Mouse (Mus musculus): ENCODE measurements around the gene Gatb.

Gatb gene

DNA sequence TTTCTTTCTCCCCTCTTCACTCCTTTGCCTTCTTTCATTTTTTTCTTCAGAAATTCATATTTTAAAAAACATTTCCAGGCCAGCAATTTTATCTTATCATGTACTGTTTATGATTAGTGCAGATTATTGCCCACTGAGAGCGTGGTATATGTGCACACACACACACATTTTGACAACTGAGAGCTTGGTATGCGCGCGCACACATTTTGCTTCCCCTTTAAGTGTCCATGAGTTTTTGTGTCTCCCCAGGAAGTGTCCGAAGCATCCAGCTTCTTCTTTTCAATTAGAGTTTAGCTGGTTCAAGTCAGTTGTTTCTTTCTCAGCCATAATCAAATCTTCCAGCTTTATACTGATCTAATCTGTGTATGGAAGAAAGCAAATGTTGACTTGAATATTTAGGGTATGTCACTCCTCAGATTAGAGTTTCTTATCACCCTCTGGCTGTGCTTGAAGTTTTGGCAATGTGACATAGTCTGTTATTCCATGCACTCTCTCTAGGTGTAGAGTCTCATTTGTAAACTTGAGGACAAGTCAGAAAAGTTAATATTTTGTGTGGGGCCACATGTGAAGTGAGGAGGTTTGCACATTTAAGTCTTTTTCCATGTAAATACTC is 18.8 kb downstream of the Gatb start:
- DNase-seq (ENCODE audit: extremely low read depth, low read depth, low spot score): no peak

DNA sequence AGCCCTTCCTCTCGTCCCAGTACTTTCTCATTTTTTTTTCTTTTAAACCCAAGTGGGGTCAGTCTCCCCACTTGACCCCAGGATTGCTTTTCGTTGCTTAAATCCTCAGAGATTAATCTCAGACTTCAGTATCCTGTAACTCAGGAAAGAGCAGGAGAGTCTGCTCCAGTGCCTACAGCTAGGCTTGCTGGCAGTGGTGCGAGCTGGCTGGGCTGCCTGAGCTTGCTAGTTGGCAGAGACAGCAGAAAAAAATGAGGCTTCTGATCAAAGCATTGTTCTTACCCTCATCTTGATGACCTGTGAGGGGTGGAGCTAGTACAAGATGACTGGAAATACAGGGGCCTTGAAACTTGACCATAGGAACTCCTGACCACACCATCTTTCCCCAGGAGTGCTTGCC is 20.5 kb downstream of the Gatb start:
- peak; percentile 76 for DNase-seq (ENCODE audit: extremely low read depth, low read depth, low spot score)

DNA sequence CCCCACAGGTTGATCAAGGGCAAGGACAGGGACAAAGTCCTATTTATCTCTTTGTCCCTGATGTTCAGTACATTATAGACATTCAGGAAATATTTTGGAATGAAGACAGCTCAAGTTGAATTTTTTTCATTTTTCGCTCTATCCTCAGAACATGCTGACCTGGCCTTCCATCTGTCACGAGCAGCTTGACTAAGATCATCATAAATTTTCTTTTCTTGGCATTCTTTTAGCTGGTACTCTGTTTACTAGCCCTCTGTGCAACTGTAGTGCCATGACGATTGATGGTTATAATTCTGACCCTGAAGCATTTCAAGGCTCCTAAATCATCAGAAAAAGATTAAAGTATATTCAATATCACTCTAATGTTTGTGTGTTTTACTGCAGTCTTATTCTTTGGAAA is 25.6 kb downstream of the Gatb start:
- no peak for DNase-seq (ENCODE audit: extremely low read depth, low read depth, low spot score)

DNA sequence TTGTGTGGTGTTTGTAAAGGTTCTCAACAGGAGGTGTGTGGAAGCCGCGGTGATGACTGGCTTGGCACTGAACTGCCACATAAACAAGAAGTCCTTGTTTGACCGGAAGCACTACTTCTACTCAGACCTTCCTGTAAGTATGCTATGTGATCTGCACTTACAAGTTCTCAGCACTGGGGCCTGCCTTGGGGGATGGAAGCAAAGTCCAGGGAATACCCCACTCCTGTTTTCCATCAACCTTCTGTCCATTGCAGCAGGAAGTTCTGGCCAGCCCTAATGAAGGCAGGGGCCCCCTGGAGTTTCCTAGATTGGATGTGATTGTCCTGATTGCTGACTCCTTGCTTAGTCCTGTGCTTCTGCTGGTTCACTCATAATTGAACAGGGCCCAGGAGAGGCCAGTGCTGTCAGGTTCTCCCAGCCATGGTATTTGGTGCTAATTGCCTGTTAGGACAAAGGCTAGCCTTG is 28.0 kb downstream of the Gatb start:
- DNase-seq (ENCODE audit: extremely low read depth, low read depth, low spot score): no peak

DNA sequence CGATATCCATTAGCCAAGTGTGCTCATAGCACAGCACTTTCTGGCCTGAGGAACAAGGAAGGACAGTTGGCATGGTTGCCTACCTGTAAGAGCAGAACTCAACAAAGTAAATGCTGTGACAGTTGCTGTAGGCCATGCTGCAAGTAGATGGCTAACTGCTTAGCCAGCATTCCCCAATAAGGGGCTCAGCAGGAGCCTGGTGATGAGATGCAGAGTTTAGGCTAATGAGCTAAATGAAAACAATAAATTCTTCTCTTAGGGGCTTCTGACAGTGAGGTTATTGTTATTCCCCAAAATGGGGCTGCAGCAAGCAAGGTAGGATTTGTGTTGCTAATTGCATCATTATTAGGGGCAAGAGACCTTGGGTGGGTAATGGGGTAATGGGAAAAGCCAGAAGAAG is 29.9 kb downstream of the Gatb start:
- no peak for DNase-seq (ENCODE audit: extremely low read depth, low read depth, low spot score)

DNA sequence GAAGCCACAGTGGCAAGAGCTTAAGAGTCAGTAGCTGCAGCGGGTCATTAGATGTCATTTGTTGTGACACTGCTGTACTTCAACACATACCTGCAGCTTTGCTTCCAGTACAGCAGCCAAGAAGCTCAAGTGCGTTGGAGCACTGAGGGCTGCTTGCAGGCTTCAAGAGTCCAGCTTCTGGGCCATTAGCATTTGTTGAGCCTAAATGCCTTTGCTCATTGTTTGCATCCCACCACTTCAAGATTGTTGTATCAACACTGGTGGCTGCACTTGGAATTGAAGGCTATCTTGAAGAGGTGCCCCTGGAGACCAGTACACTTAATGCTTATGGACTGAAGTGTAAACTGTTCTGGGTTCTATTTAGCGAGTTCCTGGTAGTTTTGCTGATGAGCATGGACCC is 33.0 kb downstream of the Gatb start:
- no peak for DNase-seq (ENCODE audit: extremely low read depth, low read depth, low spot score)

DNA sequence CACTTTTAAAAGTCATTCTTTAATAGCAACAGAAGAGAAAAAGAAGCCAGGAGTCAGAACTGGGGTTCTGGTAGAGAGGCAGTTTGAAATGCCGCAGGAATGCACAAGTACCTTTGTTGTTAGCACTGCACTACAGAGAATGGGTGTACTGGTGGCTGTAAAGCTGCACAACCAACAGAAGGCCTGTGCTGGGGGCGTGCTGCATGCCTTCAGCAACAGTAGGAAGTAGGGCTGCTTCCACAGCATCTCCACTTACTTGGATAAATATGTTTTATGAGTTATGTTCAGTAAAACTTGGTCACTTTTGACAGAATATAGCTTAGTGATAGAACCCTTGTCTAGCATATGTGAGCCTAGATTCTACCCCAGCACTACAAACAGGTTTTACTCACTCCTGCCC is 33.8 kb downstream of the Gatb start:
- no peak for DNase-seq (ENCODE audit: extremely low read depth, low read depth, low spot score)

DNA sequence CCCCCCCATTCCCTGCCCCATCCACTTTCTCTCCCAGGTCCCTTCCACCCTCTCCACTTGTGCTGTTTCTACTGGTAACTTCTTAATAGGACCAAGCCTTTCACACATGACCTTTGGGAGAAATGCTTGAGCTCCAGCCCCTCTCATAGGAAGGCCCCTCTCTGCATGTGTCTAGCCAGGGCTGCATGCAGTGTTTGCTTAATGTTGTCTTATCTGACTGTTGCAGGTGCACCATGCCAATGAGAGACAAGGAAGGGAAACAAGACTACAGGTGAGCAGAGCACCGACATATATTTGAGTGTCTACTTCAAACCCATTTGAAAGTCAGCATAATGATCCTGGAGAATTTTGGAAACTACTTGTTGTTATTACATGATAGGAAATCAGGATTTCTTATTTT is 42.5 kb downstream of the Gatb start:
- DNase-seq (ENCODE audit: extremely low read depth, low read depth, low spot score): no peak

DNA sequence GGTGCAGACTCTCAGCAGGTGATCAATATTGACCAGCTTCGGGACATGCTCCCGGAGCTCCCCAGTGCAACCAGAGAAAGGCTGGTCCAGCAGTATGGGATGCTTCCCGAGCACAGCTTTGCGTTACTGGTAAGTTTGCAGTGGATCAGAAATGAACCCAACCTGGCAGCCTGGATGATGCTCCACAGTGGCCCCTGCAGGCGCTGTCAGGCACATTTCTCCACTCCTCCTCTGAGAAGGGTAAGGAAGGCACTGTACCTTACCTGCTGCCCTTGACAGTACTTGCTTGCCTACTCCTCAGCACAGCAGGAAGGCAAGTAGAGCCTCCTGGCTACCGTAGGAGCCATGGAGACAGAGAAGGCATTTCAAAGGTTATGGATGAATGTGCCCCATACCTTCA is 45.0 kb downstream of the Gatb start:
- DNase-seq (ENCODE audit: extremely low read depth, low read depth, low spot score): no peak

DNA sequence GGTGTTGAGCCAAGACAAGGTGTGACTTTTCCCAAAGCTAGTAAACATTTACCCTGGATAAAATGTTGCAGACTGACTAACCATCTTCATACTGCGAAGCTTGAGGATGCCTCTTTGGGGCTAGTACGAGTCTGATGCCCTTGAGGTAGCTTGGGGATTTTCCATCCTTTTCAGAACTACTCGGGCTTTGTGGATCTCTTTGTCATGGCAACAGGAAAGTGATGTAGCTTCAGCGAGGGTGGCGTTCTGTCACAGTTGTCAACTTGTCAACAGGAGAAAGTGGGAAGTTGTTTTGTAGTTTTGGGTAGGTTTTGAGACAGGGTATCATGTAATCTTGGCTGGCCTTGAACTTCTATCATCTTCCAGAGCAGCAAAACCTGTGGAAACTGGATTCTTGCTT is 45.4 kb downstream of the Gatb start:
- no peak for DNase-seq (ENCODE audit: extremely low read depth, low read depth, low spot score)

DNA sequence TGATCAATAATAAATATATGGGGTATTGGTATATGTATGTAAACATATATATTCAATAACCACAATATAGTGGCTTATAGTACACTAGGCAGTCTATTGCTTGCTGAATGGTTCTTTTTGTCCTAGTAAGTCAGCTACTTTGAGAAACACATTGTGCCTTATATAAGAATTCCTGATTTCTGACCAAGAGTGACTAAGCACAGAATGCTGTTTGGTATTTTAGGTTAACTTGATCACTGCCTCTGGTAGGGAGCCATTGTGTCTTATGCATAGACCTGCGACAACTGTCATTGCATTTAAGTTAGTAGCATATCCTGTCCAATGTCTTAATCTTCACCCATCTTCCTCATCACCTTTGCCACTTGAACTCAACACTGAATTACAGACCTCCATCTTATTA is 45.8 kb downstream of the Gatb start:
- DNase-seq (ENCODE audit: extremely low read depth, low read depth, low spot score): no peak

DNA sequence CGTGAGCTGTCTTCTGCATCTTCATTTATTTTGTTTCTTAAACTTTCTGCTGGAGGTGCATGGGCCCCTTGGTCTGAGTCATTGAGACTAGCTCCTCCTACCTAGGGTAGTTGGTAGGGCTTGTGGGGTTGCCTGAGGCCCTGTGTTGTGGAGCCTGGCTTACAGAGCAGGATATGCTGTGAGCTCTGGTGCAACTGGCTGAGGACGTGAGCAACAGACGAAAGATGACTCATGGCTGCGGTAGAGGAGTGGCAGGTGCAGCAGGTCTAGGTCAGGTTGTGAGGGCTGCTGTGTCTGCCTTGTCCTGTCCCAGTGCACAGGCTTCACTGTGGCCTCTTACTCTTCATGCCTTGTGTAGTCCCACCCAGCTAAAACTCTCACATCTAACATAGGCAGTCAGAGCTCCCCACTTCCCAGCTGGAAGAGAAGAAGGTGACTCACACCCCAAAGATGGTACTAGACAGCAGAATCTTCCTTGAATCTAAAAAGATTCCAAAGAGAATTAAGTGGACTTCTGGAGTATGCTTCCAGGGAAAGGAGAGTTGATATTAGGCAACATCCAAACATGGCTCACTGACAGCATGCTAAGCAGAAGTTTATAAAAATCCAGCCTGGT is 56.1 kb downstream of the Gatb start:
- DNase-seq (ENCODE audit: extremely low read depth, low read depth, low spot score): no peak

DNA sequence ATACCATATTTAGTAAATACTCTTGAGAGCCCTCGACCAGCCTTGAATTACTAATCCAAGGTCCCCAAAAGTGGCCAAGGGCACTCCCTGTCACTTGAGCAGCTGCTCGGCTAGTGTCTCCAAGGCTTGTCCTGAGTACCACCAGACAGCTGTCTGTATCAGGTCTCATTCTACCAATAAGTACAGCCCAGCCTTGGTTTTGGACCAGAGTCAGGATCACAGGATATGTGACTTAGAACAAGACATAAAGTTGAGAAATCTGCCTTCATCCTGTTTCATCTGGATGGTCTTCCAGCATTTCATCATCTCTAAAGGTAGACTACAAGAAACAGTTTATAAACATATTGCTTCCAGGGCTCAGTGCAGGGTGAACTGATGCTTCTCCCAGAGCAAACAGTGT is 59.8 kb downstream of the Gatb start:
- peak; percentile 71 for DNase-seq (ENCODE audit: extremely low read depth, low read depth, low spot score)

DNA sequence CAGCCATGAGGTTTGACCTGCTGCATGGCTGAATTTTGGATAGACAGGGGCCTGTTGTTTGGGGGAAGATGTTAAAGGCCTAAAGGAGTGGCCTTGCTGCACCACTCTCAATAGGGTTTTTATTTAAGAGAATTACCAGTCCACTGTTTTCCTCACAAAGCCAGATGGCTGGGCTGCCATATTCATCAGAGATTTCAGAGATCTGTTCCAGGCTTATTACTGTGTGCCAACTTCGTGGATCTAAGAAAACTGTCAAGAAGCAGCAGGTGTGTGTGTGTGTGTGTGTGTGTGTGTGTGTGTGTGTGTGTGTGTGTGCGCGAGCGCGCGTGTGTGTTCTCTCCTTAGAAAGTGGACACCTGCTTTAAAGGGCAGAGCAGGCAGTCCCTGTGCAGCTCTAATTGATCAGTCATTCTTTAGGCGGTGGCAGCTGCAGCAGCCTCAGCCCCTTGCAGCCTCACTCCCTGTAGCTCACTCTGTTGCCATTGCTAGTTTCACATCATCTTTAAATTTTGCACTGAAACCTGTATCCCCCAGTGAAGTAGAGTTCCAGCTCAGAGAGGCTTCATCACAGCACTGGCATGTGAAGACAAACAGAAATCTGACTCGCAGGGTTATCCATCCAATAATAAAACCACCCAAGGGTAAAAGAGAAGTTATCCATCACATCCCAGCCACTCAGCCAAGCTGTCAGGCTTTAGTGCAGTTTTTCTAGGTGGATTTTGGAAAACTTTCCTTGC is 60.6 kb downstream of the Gatb start:
- no peak for DNase-seq (ENCODE audit: extremely low read depth, low read depth, low spot score)

DNA sequence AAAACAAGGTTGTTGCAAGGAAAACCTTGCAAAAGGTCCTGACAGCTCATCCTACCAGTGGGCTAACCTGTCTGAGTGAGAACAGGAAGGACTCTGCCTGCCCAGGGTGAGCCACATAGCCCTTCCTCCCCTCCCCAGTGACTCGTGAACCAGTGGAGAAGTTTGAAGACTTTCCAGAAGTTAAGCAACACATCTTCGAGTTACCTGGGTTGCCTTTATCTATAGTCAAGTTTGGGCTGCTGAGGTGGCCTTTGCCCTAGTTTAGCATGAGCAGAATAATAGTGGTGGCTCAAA is 61.2 kb downstream of the Gatb start:
- peak; percentile 93 for DNase-seq (ENCODE audit: extremely low read depth, low read depth, low spot score)

DNA sequence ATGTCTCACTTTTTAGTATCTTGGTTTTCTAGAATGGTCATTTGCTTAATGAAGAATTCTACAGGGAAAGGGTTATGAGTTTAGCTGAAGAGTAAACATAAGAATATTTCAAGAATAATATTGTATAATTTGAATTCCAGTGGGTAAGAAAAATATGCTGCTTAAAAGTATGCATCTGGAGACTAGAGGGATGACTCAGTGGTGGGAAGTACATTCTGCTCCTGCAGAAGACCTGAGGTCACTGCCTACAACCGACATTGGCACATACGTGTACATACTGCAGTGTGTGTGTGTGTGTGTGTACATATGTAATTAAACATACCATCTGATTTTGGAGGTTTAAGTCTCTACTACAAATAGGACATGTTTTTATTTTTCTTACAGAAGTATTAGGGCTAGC is 61.7 kb downstream of the Gatb start:
- no peak for DNase-seq (ENCODE audit: extremely low read depth, low read depth, low spot score)

DNA sequence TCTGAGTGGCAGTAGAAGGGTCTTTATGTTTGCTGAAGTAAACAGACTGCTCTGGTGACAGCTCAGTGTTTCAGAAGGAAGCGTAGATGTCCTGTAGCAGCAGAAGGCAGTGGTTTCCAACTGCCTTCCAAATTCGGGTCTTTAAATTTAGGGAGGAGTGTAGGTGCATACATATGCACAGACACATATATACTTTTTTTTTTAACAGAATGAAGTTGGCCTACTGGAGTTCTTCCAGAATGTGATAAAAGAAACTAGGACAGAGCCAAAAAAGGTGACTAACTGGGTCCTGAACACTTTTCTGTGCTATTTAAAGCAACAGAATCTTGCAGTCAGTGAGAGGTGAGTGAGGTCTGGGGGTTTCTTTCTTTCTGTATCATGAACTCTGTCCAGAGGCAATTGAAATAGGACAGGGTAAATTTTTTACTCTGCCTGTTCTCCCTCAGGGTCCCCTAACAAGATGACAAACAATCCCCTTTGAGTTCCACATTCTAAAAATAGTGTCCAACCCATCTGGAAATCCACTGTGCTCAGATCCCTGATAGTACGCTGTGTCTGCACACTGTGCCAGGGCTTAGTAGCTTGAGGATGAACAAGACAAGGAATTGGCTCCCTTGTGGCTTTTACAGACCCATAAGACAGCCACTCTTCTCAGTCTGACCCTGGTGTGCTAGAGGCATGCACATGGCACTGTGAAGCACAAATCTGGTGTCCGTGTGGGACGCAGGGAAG is 63.0 kb downstream of the Gatb start:
- no peak for DNase-seq (ENCODE audit: extremely low read depth, low read depth, low spot score)

DNA sequence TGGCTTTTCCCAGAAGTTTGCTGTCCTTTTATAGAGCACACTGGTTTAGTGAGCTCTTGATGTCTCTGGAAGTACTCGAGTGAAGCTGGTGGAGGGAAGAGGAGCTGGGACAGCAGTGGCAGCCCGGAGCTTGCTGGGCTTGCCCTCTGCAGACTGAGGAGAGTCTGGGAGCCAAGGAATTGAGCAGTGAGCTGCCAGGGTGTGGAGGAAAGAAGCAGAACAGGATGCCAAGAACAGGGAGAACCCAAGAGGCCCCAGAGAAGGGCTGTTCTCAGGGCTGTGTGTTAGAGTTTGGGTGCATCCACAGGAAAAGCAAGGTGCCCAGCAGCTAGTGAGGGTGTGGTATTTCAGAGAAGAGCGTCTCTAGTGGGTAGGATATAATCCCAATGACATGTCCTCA is 67.8 kb downstream of the Gatb start:
- no peak for DNase-seq (ENCODE audit: extremely low read depth, low read depth, low spot score)

DNA sequence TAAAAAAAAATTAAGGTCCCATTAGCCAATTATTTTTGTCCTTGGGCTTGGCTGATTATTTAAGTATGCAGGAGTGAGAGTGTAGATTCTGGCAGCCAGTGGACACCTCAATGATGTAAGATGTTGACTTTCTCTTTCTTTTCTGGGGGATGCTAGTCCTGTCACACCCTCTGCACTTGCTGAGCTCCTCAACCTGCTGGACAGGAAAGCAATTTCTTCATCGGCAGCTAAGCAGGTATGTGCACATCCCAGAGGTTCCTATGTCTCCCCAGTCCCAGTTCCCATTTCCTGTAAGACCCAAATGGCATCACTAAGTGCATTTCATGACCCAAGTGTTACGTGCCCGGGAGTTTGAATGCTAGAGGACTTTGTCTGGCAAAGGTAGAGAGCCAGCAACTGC is 70.9 kb downstream of the Gatb start:
- DNase-seq (ENCODE audit: extremely low read depth, low read depth, low spot score): peak; percentile 52

DNA sequence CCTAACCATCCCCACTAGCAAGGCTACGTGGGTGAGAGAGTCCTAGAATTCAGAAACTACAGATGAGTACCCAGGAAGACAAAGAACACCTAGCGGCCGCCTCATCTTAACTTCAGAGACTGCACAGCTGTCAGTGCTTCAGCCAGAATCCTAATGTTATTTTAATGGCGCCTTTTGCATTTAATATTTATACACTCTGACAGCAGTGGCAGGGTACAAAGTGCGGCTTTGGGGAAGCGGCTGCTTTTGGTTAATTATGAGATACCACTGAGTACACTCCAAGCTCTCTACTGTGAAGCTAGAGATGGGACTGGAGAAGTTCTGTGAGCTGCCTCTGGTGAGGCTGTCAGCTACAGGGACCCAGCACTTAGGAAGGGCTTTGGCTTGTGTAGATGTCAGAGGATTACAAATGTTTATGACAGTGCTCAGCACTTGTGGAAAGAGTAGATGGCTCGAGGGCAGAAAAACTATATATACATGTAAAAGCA is 71.6 kb downstream of the Gatb start:
- no peak for DNase-seq (ENCODE audit: extremely low read depth, low read depth, low spot score)

DNA sequence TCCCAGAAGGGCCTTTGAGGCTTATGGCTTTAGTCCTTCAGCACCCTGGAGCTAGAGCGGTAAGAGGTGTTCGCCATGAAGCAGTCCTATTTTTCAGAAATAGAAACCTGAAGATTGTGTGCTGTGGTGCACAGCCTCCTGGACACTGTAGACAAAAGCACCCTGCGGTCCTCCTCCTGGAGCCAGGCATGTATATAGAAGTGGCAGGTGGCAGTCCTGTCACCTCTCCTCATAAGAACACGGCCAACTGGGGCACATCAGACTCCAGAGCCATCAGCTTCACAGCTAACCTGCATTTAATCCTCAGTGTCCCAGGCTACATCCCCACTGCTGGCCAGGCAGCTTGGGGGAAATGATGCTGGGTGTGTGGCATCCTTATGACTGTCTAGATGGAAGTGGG is 75.3 kb downstream of the Gatb start:
- no peak for DNase-seq (ENCODE audit: extremely low read depth, low read depth, low spot score)
